Mouse (Mus musculus) heart, postnatal 0 days (tissue): ENCODE measurements around the gene Rsph10b. TPM values are rescaled to one million over a fixed set of nuclear protein-coding genes. Genes with fewer than 3 reads are reported as not detected.

ENCODE experiments used
- ATAC-seq: fragments of 200-750 bp; cut with Nextera tagmentation; 2 replicates; pipeline ENCODE4 v1.8.0; 2017; ENCODE audit warnings: low read depth, moderate number of reproducible peaks, moderate library complexity; ENCODE audit not compliant: insufficient read depth
- DNase-seq: peaks from one replicate; pipeline ENCODE4 v3.0.0-alpha.2; 2016; ENCODE audit warnings: low spot score
- H3K27ac ChIP-seq: fragments of 300-500 bp; sonication (generic); 2 replicates; pipeline ENCODE4 v1.5.1; 2014; ENCODE audit warnings: low read depth, mild to moderate bottlenecking
- H3K27me3 ChIP-seq: fragments of 300-500 bp; sonication (generic); 2 replicates; pipeline ENCODE4 v1.6.1; 2014; ENCODE audit warnings: low read length, mixed read lengths; ENCODE audit not compliant: control insufficient read depth, insufficient read depth
- H3K36me3 ChIP-seq: fragments of 300-500 bp; sonication (generic); replicated peaks from 2 replicates; pipeline ENCODE4 v1.6.1; 2014; ENCODE audit warnings: low read length, mixed read lengths; ENCODE audit not compliant: control insufficient read depth, insufficient read depth
- H3K4me1 ChIP-seq: fragments of 300-500 bp; sonication (generic); 2 replicates; pipeline ENCODE4 v1.6.1; 2014; ENCODE audit warnings: antibody characterized with exemption; ENCODE audit not compliant: control insufficient read depth, insufficient read depth
- H3K4me2 ChIP-seq: fragments of 300-500 bp; sonication (generic); 2 replicates; pipeline ENCODE4 v1.6.1; 2014; ENCODE audit warnings: low read depth, mild to moderate bottlenecking, low read length, moderate library complexity
- H3K4me3 ChIP-seq: fragments of 300-500 bp; sonication (generic); 2 replicates; pipeline ENCODE4 v1.5.1; 2014; ENCODE audit warnings: low read depth, low read length
- H3K9ac ChIP-seq: fragments of 300-500 bp; sonication (generic); replicated peaks from 2 replicates; pipeline ENCODE4 v1.6.1; 2014; ENCODE audit warnings: low read depth, low read length, mixed read lengths
- H3K9me3 ChIP-seq: fragments of 300-500 bp; sonication (generic); replicated peaks from 2 replicates; pipeline ENCODE4 v1.6.1; 2016; ENCODE audit warnings: low read length; ENCODE audit not compliant: control insufficient read depth
- CTCF ChIP-seq: IDR thresholded peaks from 2 replicates; pipeline ENCODE4 v1.5.1; 2016; ENCODE audit warnings: antibody characterized with exemption, control low read depth, low read depth
- EP300 ChIP-seq: IDR thresholded peaks from 2 replicates; pipeline ENCODE4 v1.6.1; 2016; ENCODE audit warnings: antibody characterized with exemption, low read depth
- WGBS: fragments of 180-500 bp; shearing (Covaris S2); extraction: QIAGEN DNeasy Blood & Tissue Kit; methylation state at CpG from one replicate; pipeline ENCODE4 v1.1.7; 2014; 5-methylcytosine and 5-hydroxymethylcytosine counted together
- polyA plus RNA-seq: library from polyadenylated mRNA; unstranded; fragments of >200 nt; fragmentation: Nextera tagmentation; extraction: Ambion mirVana; gene quantifications from 2 replicates; pipeline ENCODE4 v1.2.1, GENCODE M21; 2015
- total RNA-seq: library from RNA; depleted of rRNA; stranded (reverse); fragments of >200 nt; gene quantifications from 2 replicates; pipeline ENCODE4 v1.2.3, GENCODE M21; 2014; ENCODE audit warnings: low replicate concordance; rRNA removed

Gene Rsph10b
- total RNA-seq (0.35 and 1.2 TPM in 2 replicates), polyA plus RNA-seq (0.72 and 1.6 TPM in 2 replicates)

DNA sequence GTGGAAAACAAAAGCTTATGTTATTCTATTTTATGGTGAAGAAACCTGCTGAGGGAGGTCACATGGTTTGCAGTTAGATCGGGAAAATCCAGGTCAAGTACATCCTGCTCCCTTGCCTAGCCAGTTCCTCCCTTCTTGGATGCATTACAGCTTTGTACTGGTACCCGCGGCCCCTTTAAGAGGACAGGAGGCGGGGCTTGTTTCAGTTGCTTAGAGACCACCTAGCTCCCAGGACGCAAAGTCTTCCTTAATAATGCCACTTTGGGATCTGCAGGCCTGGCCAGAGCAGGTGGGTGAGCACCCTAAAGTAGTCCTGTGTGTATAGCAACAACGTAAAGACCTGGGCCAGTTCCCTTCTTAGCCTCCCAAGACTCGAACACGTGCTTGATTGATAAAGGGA, at the start of gene Rsph10b:
Gene Rsph10b, plus strand, starts transcription at position 205 of the 400 bp plus-strand sequence.
- H3K27ac ChIP-seq = no peak within 1 kb of the TSS
- ATAC-seq (no peak), DNase-seq (no peak)
- no peak within 1 kb of the TSS for H3K9ac ChIP-seq
- no peak within 1 kb of the TSS for H3K4me2 ChIP-seq
- H3K4me1 ChIP-seq = no peaks in the 10 kb centered on the region
- no peaks in the 10 kb centered on the region for H3K9me3 ChIP-seq
- H3K4me3 ChIP-seq = no peak within 1 kb of the TSS
- TF ChIP-seq EP300 (no peak), CTCF (no peak)
- 19% methylated on average over 8 of the region's 8 CpGs for WGBS
- peaks cover 31% of the 10 kb centered on the region for H3K36me3 ChIP-seq
- H3K27me3 ChIP-seq = no peaks in the 10 kb centered on the region

DNA sequence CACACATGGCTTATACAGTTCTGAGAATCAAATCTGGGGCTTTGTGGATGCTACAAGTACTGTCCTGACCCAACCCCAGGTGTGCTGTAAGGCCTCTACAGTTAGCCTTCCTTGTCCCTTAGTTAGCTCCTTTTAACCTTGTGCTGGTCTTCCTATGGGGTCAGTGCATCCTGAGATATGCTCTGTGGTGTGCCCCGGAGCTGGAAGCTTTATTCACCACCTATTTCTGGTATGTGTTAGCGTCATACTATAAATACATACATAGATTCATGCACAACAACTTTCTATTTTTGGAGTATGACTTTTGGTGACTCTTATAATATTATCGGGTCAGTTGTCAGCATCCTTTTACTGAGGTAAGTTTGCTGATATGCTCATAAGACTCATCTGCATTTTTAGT, 47.6 kb upstream of the Rsph10b start:
- no peak overlapping the region for H3K9ac ChIP-seq
- no peaks in the 10 kb centered on the region for H3K27me3 ChIP-seq
- peaks cover 89% of the 10 kb centered on the region for H3K36me3 ChIP-seq
- TF ChIP-seq CTCF (no peak), EP300 (no peak)
- WGBS = 43% methylated on average over 3 of the region's 3 CpGs
- H3K4me2 ChIP-seq = no peak overlapping the region
- H3K4me1 ChIP-seq = no peaks in the 10 kb centered on the region
- DNase-seq = peak; percentile 21
- ATAC-seq = peak; percentile 82
- H3K27ac ChIP-seq = peak overlapping the region; percentile 22
- H3K4me3 ChIP-seq = no peak overlapping the region
- H3K9me3 ChIP-seq = no peaks in the 10 kb centered on the region

DNA sequence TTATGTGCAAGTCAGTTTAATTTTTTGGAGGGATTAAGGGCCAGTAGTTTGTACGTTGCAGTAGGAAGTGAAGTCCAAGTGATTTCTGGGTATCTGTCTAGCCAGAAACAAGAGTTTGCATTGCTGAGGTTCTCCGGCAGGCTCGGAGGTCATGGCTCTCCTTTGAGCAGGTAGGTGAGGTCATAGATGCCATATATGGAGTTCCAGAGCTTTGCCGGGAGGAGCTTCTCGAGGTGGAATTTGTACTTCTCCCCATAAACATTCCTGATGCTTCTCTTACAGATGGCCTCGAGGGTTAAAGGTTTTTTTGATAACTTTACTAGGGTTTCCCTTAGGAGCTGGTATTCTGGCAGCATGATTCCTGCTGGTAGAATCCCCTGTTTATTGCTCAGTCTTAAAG, 42.1 kb upstream of the Rsph10b start:
- Histone ChIP-seq H3K36me3 (peaks cover 73% of the 10 kb centered on the region), H3K4me3 (no peak overlapping the region), H3K4me1 (no peaks in the 10 kb centered on the region), H3K9me3 (no peaks in the 10 kb centered on the region), H3K27ac (no peak overlapping the region), H3K27me3 (no peaks in the 10 kb centered on the region), H3K9ac (no peak overlapping the region), H3K4me2 (no peak overlapping the region)
- no peak for DNase-seq
- WGBS = 63% methylated on average over 6 of the region's 6 CpGs
- no peak for ATAC-seq
- TF ChIP-seq CTCF (no peak), EP300 (no peak)

DNA sequence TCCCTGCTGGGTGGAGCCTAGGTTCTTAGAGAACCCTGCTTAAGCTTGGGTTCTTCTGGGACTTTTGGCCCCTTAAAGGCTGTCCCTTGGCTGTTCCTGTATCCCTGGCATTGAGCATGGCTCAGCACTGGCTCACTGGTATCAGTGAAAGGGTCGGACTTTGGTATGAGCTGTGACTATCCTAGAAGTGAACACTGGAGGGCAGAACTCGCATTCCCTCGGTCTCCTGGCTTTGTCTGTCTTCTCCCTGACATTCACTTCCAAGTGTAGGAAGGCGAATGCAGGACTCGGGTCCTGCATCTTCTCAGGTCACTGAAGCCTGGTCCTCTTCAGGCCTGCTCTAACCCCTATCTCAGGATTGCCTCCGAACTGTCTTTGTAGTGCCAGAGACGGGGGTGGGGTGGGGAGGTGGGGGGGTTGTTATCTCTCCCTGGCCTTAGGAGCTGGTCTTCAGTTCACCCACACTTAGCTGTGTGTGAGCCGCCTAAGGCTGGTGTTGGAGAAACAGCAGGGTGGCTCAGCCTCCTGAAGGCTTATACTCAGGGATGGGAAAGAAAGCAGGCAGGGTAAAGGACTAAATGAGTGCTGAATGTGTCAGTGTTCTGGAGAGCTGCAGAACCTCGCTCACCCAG, 40.5 kb upstream of the Rsph10b start:
- TF ChIP-seq EP300 = no peak
- TF ChIP-seq CTCF = no peak
- H3K36me3 ChIP-seq = peaks cover 64% of the 10 kb centered on the region

DNA sequence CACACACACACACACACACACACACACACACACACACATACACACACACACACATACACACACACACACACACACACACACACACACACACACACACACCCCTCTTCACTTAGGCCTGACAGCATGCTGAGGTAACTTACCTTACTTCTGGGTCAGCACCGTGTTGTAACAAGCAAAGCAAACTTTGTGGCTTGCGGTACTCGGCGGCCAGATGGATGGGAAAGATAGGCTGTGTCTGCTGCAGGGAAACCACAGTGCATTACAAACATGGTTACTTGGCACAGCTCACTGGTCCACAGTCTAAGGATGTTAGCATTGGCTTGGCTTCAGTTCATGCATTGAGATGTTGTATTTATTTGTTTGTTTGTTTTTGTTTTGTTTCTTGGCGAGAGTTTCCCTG, 39.4 kb upstream of the Rsph10b start:
- no peak for DNase-seq
- no peaks in the 10 kb centered on the region for H3K27me3 ChIP-seq
- H3K9ac ChIP-seq = no peak overlapping the region
- TF ChIP-seq EP300 = no peak
- no peak for TF ChIP-seq CTCF
- no peak overlapping the region for H3K27ac ChIP-seq
- peaks cover 64% of the 10 kb centered on the region for H3K36me3 ChIP-seq
- H3K4me2 ChIP-seq = no peak overlapping the region
- H3K4me1 ChIP-seq = no peaks in the 10 kb centered on the region
- H3K4me3 ChIP-seq = no peak overlapping the region
- no peak for ATAC-seq
- H3K9me3 ChIP-seq = no peaks in the 10 kb centered on the region
- WGBS = 75% methylated on average over 5 of the region's 5 CpGs

More for the DNA sequence above, 40.5 kb upstream of the Rsph10b start:
- Histone ChIP-seq H3K9ac (no peak overlapping the region), H3K4me2 (no peak overlapping the region), H3K27me3 (no peaks in the 10 kb centered on the region), H3K9me3 (no peaks in the 10 kb centered on the region), H3K4me3 (no peak overlapping the region), H3K27ac (no peak overlapping the region), H3K4me1 (no peaks in the 10 kb centered on the region)
- ATAC-seq (peak; percentile 63; the same call in 1 of the 2 replicates), DNase-seq (peak; percentile 48)
- WGBS = 39% methylated on average over 9 of the region's 9 CpGs
